Mouse (Mus musculus): ENCODE data around the gene Rhox4d.
"Not testable (repeated sequence)": the region's sequence is repeated elsewhere in the genome, so short reads cannot be mapped to it uniquely, and the experiment has no call there.

Rhox4d gene

DNA sequence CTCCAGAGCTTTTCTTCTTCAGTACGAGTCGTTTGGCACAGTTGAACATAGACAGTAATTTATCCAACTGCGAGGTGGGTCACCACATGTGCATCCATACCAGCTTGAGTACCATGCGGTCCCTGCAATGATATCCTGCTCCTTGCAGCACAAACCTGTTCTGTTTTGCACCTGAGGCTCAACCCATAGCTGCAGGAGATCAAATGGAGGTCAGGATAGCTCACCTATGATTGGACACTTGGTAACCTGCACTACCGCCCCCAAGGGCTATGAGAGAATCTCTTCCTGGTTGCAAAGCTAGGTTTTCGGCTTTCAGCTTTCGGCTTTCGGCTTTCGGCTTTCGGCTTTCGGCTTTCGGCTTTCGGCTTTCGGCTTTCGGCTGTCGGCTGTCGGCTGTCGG, at the start of gene Rhox4d:
Rhox4d (plus strand) TSS at position 301 of the 400 bp plus-strand sequence.
- not testable (repeated sequence) for DNase-seq (ENCODE audit: low read depth, low spot score); H3K27me3 ChIP-seq (ENCODE audit: control insufficient read depth, insufficient read depth, low read length, poor library complexity, severe bottlenecking); H3K36me3 ChIP-seq (ENCODE audit: control insufficient read depth, insufficient read depth, low read length, poor library complexity, severe bottlenecking)

DNA sequence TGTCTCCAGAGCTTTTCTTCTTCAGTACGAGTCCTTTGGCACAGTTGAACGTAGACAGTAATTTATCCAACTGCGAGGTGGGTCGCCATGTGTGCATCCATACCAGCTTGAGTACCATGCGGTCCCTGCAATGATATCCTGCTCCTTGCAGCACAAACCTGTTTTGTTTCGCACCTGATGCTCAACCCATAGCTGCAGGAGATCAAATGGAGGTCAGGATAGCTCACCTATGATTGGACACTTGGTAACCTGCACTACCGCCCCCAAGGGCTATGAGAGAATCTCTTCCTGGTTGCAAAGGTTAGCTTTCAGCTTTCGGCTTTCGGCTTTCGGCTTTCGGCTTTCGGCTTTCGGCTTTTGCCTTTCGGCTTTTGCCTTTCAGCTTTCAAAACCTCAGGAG, 34.1 kb upstream of the Rhox4d start, which contains the start of gene Rhox4c:
Rhox4c (plus strand) TSS at position 301 of the 400 bp plus-strand sequence.
- not testable (repeated sequence) for DNase-seq (ENCODE audit: low read depth, low spot score); H3K27me3 ChIP-seq (ENCODE audit: control insufficient read depth, insufficient read depth, low read length, poor library complexity, severe bottlenecking); H3K36me3 ChIP-seq (ENCODE audit: control insufficient read depth, insufficient read depth, low read length, poor library complexity, severe bottlenecking)

- H3K36me3 ChIP-seq (ENCODE audit: control insufficient read depth, insufficient read depth, low read length, poor library complexity, severe bottlenecking); DNase-seq (ENCODE audit: low read depth, low spot score); H3K27me3 ChIP-seq (ENCODE audit: control insufficient read depth, insufficient read depth, low read length, poor library complexity, severe bottlenecking): not testable (repeated sequence)
Measured at GRCm38 (mm10) chrX:37530152-37530551, 16.0 kb downstream of the Rhox4d start, which contains the start of gene Rhox2e. TSS of gene Rhox2e (plus strand) at chrX:37530452.

DNA sequence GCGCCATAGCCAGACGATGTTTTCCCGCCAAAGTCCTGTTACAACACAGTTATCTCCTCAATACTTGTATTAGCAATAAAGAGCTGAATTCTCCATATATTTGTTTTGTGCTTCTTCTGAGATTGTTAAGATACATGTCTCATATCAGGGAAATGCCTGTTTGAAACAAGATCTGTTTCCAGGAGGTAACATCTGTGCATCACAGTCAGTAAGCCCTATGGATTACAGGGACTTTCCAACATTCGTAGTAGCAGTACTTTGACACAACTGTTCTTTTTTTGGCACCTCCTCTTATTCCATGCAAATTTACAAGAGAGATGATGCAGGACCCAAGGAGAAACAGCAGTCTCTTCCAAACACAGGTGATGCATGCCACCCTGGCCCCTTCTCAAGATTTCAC, 27.6 kb downstream of the Rhox4d start, which contains the start of gene Rhox3e:
Rhox3e (plus strand) TSS at position 301 of the 400 bp plus-strand sequence.
- not testable (repeated sequence) for H3K36me3 ChIP-seq (ENCODE audit: control insufficient read depth, insufficient read depth, low read length, poor library complexity, severe bottlenecking); H3K27me3 ChIP-seq (ENCODE audit: control insufficient read depth, insufficient read depth, low read length, poor library complexity, severe bottlenecking); DNase-seq (ENCODE audit: low read depth, low spot score)

- H3K36me3 ChIP-seq (ENCODE audit: control insufficient read depth, insufficient read depth, low read length, poor library complexity, severe bottlenecking); DNase-seq (ENCODE audit: low read depth, low spot score); H3K27me3 ChIP-seq (ENCODE audit: control insufficient read depth, insufficient read depth, low read length, poor library complexity, severe bottlenecking): not testable (repeated sequence)
Measured at GRCm38 (mm10) chrX:37557112-37557511, 43.0 kb downstream of the Rhox4d start, which contains the start of gene Rhox4e. TSS of gene Rhox4e (plus strand) at chrX:37557412.
